Mouse (Mus musculus) intestine, postnatal 0 days (tissue): Measurements from ENCODE around the gene Itga7. TPM values are rescaled to one million over a fixed set of nuclear protein-coding genes. Genes with fewer than 3 reads are reported as not detected.

Experiments
- ATAC-seq: fragments of 200-750 bp; cut with Nextera tagmentation; 2 replicates; pipeline ENCODE4 v1.8.0; 2017; ENCODE audit warnings: mild to moderate bottlenecking, moderate TSS enrichment, moderate library complexity
- H3K27ac ChIP-seq: fragments of 300-500 bp; sonication (generic); 2 replicates; pipeline ENCODE4 v1.5.1; 2014; ENCODE audit warnings: mild to moderate bottlenecking, low read depth, low read length, moderate library complexity
- H3K27me3 ChIP-seq: fragments of 300-500 bp; sonication (generic); replicated peaks from 2 replicates; pipeline ENCODE4 v1.6.1; 2014; ENCODE audit warnings: low read length, mixed read lengths; ENCODE audit not compliant: control insufficient read depth, insufficient read depth
- H3K36me3 ChIP-seq: fragments of 300-500 bp; sonication (generic); 2 replicates; pipeline ENCODE4 v1.6.1; 2014; ENCODE audit warnings: mild to moderate bottlenecking, moderate library complexity; ENCODE audit not compliant: control insufficient read depth, insufficient read depth
- H3K4me1 ChIP-seq: fragments of 300-500 bp; sonication (generic); replicated peaks from 2 replicates; pipeline ENCODE4 v1.6.1; 2014; ENCODE audit warnings: antibody characterized with exemption, low read length, mixed read lengths; ENCODE audit not compliant: control insufficient read depth, insufficient read depth
- H3K4me2 ChIP-seq: fragments of 300-500 bp; sonication (generic); replicated peaks from 2 replicates; pipeline ENCODE4 v1.6.1; 2014; ENCODE audit warnings: low read depth, mild to moderate bottlenecking, moderate library complexity
- H3K4me3 ChIP-seq: fragments of 300-500 bp; sonication (generic); 2 replicates; pipeline ENCODE4 v1.5.1; 2014; ENCODE audit warnings: low read depth, low read length
- H3K9ac ChIP-seq: fragments of 300-500 bp; sonication (generic); 2 replicates; pipeline ENCODE4 v1.6.1; 2014; ENCODE audit warnings: mild to moderate bottlenecking, low read depth, low read length
- H3K9me3 ChIP-seq: fragments of 300-500 bp; sonication (generic); 2 replicates; pipeline ENCODE4 v1.6.1; 2016; ENCODE audit warnings: mixed run types; ENCODE audit not compliant: control insufficient read depth
- CTCF ChIP-seq: sonication (generic); IDR thresholded peaks from 2 replicates; pipeline ENCODE4 v1.5.1; 2016; ENCODE audit warnings: low read depth, mild to moderate bottlenecking, control low read depth, antibody characterized with exemption, moderate library complexity
- WGBS: fragments of 180-500 bp; shearing (Covaris S2); extraction: QIAGEN DNeasy Blood & Tissue Kit; methylation state at CpG from one replicate; pipeline ENCODE4 v1.1.7; 2014; 5-methylcytosine and 5-hydroxymethylcytosine counted together
- polyA plus RNA-seq: library from polyadenylated mRNA; unstranded; fragments of >200 nt; fragmentation: Nextera tagmentation; extraction: Ambion mirVana; gene quantifications from 2 replicates; pipeline ENCODE4 v1.2.1, GENCODE M21; 2015

Itga7 gene
- polyA plus RNA-seq, 1 experiment from 2014 or later = 3.1 TPM

- no peaks in the 10 kb centered on the region for H3K4me1 ChIP-seq
- H3K9ac ChIP-seq = no peak overlapping the region
- no peak for ATAC-seq
Observed at GRCm38 (mm10) chr10:128990994-128991393, 57.4 kb downstream of the Itga7 start.

GRCm38 (mm10) chr10:128995796-128996195 lies 62.2 kb downstream of the Itga7 start:
- H3K9ac ChIP-seq = no peak overlapping the region
- H3K4me3 ChIP-seq = no peak overlapping the region
- no peak overlapping the region for H3K27ac ChIP-seq
- WGBS = 97% methylated on average over 1 of the region's 1 CpGs
- H3K9me3 ChIP-seq = no peaks in the 10 kb centered on the region
- ATAC-seq = no peak
- no peaks in the 10 kb centered on the region for H3K36me3 ChIP-seq
- no peaks in the 10 kb centered on the region for H3K4me1 ChIP-seq
- H3K27me3 ChIP-seq = no peaks in the 10 kb centered on the region
- no peak overlapping the region for H3K4me2 ChIP-seq
- TF ChIP-seq CTCF = no peak

More at GRCm38 (mm10) chr10:128990994-128991393, 57.4 kb downstream of the Itga7 start:
- H3K9me3 ChIP-seq = no peaks in the 10 kb centered on the region
- no peak for TF ChIP-seq CTCF
- no peaks in the 10 kb centered on the region for H3K36me3 ChIP-seq
- H3K27ac ChIP-seq = no peak overlapping the region
- H3K27me3 ChIP-seq = no peaks in the 10 kb centered on the region
- H3K4me3 ChIP-seq = no peak overlapping the region
- H3K4me2 ChIP-seq = no peak overlapping the region

- H3K36me3 ChIP-seq = no peaks in the 10 kb centered on the region
- H3K9ac ChIP-seq = no peak overlapping the region
- H3K27me3 ChIP-seq = no peaks in the 10 kb centered on the region
- TF ChIP-seq CTCF = no peak
- no peak overlapping the region for H3K27ac ChIP-seq
- no peak for ATAC-seq
- no peak overlapping the region for H3K4me2 ChIP-seq
- no peak overlapping the region for H3K4me3 ChIP-seq
- no peaks in the 10 kb centered on the region for H3K4me1 ChIP-seq
- WGBS = 69% methylated on average over 4 of the region's 4 CpGs
- H3K9me3 ChIP-seq = no peaks in the 10 kb centered on the region
Observed at GRCm38 (mm10) chr10:128996523-128997040, 63.0 kb downstream of the Itga7 start.

GRCm38 (mm10) chr10:129004032-129004920 lies 70.7 kb downstream of the Itga7 start:
- Histone ChIP-seq H3K9me3 (no peaks in the 10 kb centered on the region), H3K27me3 (no peaks in the 10 kb centered on the region), H3K36me3 (no peaks in the 10 kb centered on the region), H3K4me1 (no peaks in the 10 kb centered on the region), H3K9ac (no peak overlapping the region), H3K4me2 (no peak overlapping the region), H3K4me3 (no peak overlapping the region), H3K27ac (peak overlapping the region; percentile 67)
- no peak for TF ChIP-seq CTCF
- peak; percentile 97 for ATAC-seq
- WGBS = 47% methylated on average over 14 of the region's 14 CpGs

Other genes with a start within 250 kb of the Itga7 start
- 35.9 and 37.8 TPM in 2 replicates for gene Rab5b, start 237.6 kb upstream of the Itga7 start, polyA plus RNA-seq
- gene Pmel, start 229.6 kb upstream of the Itga7 start, polyA plus RNA-seq = 0.55 and 0.86 TPM in 2 replicates
- 23.3 and 24.1 TPM in 2 replicates for gene Cdk2, start 228.8 kb upstream of the Itga7 start, polyA plus RNA-seq
- gene Dgka, start 189.0 kb upstream of the Itga7 start, polyA plus RNA-seq = 7.1 and 8.2 TPM in 2 replicates
- 22.3 and 22.7 TPM in 2 replicates for gene Pym1, start 185.9 kb upstream of the Itga7 start, polyA plus RNA-seq
- gene Mmp19, start 142.9 kb upstream of the Itga7 start, polyA plus RNA-seq = 0.97 and 1.4 TPM in 2 replicates
- 28.2 and 31.8 TPM in 2 replicates for gene Dnajc14, start 129.8 kb upstream of the Itga7 start, polyA plus RNA-seq
- 5.1 and 5.7 TPM in 2 replicates for gene Tmem198b, start 129.4 kb upstream of the Itga7 start, polyA plus RNA-seq
- gene Sarnp, start 116.5 kb upstream of the Itga7 start, polyA plus RNA-seq = 90.3 and 92.1 TPM in 2 replicates
- gene Ormdl2, start 112.2 kb upstream of the Itga7 start, polyA plus RNA-seq = 70.2 and 70.4 TPM in 2 replicates
- 0.99 and 1.6 TPM in 2 replicates for gene Gdf11, start 42.1 kb upstream of the Itga7 start, polyA plus RNA-seq
- 939 and 945 TPM in 2 replicates for gene Cd63, start 32.8 kb upstream of the Itga7 start, polyA plus RNA-seq
- 12.4 and 13.0 TPM in 2 replicates for gene Rdh5, start 10.9 kb upstream of the Itga7 start, polyA plus RNA-seq
- gene Bloc1s1, start 9.8 kb upstream of the Itga7 start, polyA plus RNA-seq = 248 and 257 TPM in 2 replicates
- 232 and 250 TPM in 2 replicates for gene Mettl7b, start 27.2 kb downstream of the Itga7 start, polyA plus RNA-seq
- gene Olfr9, start 55.6 kb downstream of the Itga7 start, polyA plus RNA-seq = not detected in 2 replicates
- not detected in 2 replicates for gene Olfr763, start 77.0 kb downstream of the Itga7 start, polyA plus RNA-seq
- not detected in 2 replicates for gene Olfr764-ps1, start 106.1 kb downstream of the Itga7 start, polyA plus RNA-seq
- not detected in 2 replicates for gene Olfr765, start 116.2 kb downstream of the Itga7 start, polyA plus RNA-seq
- gene Olfr766-ps1, start 135.2 kb downstream of the Itga7 start, polyA plus RNA-seq = not detected in 2 replicates
- gene Olfr767, start 149.1 kb downstream of the Itga7 start, polyA plus RNA-seq = not detected in 2 replicates
- not detected in 2 replicates for gene Olfr768, start 165.6 kb downstream of the Itga7 start, polyA plus RNA-seq
- not detected in 2 replicates for gene Olfr769, start 184.0 kb downstream of the Itga7 start, polyA plus RNA-seq
- not detected in 2 replicates for gene Olfr770, start 205.2 kb downstream of the Itga7 start, polyA plus RNA-seq
- not detected in 2 replicates for gene Olfr771, start 230.9 kb downstream of the Itga7 start, polyA plus RNA-seq
- not detected in 2 replicates for gene Olfr772, start 244.1 kb downstream of the Itga7 start, polyA plus RNA-seq